Mouse (Mus musculus) embryonic facial prominence, embryonic 10.5 days (tissue): ENCODE results near the gene Madcam1. TPM values are rescaled to one million over a fixed set of nuclear protein-coding genes. Genes with fewer than 3 reads are reported as not detected.

Source experiments
- DNase-seq: peaks from one replicate; pipeline ENCODE4 v3.0.0-alpha.2; 2017; ENCODE audit warnings: low spot score
- H3K27ac ChIP-seq: fragments of 300-500 bp; sonication (generic); replicated peaks from 2 replicates; pipeline ENCODE4 v1.5.1; 2016; ENCODE audit warnings: mild to moderate bottlenecking
- H3K27me3 ChIP-seq: fragments of 300-500 bp; sonication (generic); replicated peaks from 2 replicates; pipeline ENCODE4 v1.6.1; 2016; ENCODE audit warnings: low read depth, mild to moderate bottlenecking; ENCODE audit not compliant: poor library complexity, severe bottlenecking
- H3K36me3 ChIP-seq: fragments of 300-500 bp; sonication (generic); replicated peaks from 2 replicates; pipeline ENCODE4 v1.6.1; 2016; ENCODE audit warnings: mild to moderate bottlenecking, moderate library complexity
- H3K4me1 ChIP-seq: fragments of 300-500 bp; sonication (generic); 2 replicates; pipeline ENCODE4 v1.6.1; 2016
- H3K4me3 ChIP-seq: fragments of 300-500 bp; sonication (generic); 2 replicates; pipeline ENCODE4 v1.5.1; 2016; ENCODE audit warnings: mild to moderate bottlenecking, moderate library complexity
- H3K9me3 ChIP-seq: fragments of 300-500 bp; sonication (generic); 2 replicates; pipeline ENCODE4 v1.6.1; 2016; ENCODE audit warnings: mild to moderate bottlenecking
- WGBS: fragments of 180-500 bp; shearing (Covaris S2); methylation state at CpG from one replicate; pipeline ENCODE4 v1.1.7; 2016; 5-methylcytosine and 5-hydroxymethylcytosine counted together
- polyA plus RNA-seq: library from polyadenylated mRNA; unstranded; fragments of >200 nt; fragmentation: Nextera tagmentation; extraction: Ambion mirVana; gene quantifications from 2 replicates; pipeline ENCODE4 v1.2.1, GENCODE M21; 2016

Gene Madcam1
- polyA plus RNA-seq, 1 experiment from 2014 or later, result 3.2 TPM

GRCm38 (mm10) chr10:79638486-79639204 is 25.7 kb upstream of the Madcam1 start:
- WGBS, result 2% methylated on average over 23 of the region's 23 CpGs
- H3K27me3 ChIP-seq, result peaks cover 35% of the 10 kb centered on the region

GRCm38 (mm10) chr10:79645711-79646110 is 18.6 kb upstream of the Madcam1 start, which contains the start of gene Odf3l2:
Odf3l2 (minus strand) TSS chr10:79645738.
- no peak within 1 kb of the TSS for H3K4me3 ChIP-seq
- no peak within 1 kb of the TSS for H3K27ac ChIP-seq
- no peaks in the 10 kb centered on the region for H3K4me1 ChIP-seq
- 67% methylated on average over 8 of the region's 8 CpGs for WGBS
- H3K27me3 ChIP-seq, result 0 out of 2 replicates have a peak, but pooled peaks cover under 1% of the 10 kb centered on the region
- H3K9me3 ChIP-seq, result no peaks in the 10 kb centered on the region
- no peaks in the 10 kb centered on the region for H3K36me3 ChIP-seq
- no peak for DNase-seq

More at GRCm38 (mm10) chr10:79638486-79639204, 25.7 kb upstream of the Madcam1 start:
- peak; percentile 78 for DNase-seq
- peaks cover 41% of the 10 kb centered on the region for H3K4me1 ChIP-seq
- peak overlapping the region; percentile 92 for H3K27ac ChIP-seq
- H3K9me3 ChIP-seq, result no peaks in the 10 kb centered on the region
- no peaks in the 10 kb centered on the region for H3K36me3 ChIP-seq
- H3K4me3 ChIP-seq, result peak overlapping the region; percentile 91

GRCm38 (mm10) chr10:79649070-79649751 is 15.1 kb upstream of the Madcam1 start:
- Histone ChIP-seq H3K9me3 (no peaks in the 10 kb centered on the region), H3K36me3 (no peaks in the 10 kb centered on the region), H3K4me1 (no peaks in the 10 kb centered on the region; the same call in 1 of the 2 replicates), H3K27ac (no peak overlapping the region), H3K4me3 (no peak overlapping the region), H3K27me3 (peaks cover 10% of the 10 kb centered on the region; the same call in 1 of the 2 replicates)
- 32% methylated on average over 7 of the region's 7 CpGs for WGBS
- DNase-seq, result peak; percentile 79

- 83% methylated on average over 7 of the region's 7 CpGs for WGBS
- Histone ChIP-seq H3K36me3 (no peaks in the 10 kb centered on the region), H3K4me3 (no peak overlapping the region)
These were observed 11.6 kb upstream of the Madcam1 start for GRCm38 (mm10) chr10:79652789-79653188.

GRCm38 (mm10) chr10:79654946-79655395 is 9.4 kb upstream of the Madcam1 start:
- 31% methylated on average over 1 of the region's 1 CpGs for WGBS

More at GRCm38 (mm10) chr10:79652789-79653188, 11.6 kb upstream of the Madcam1 start:
- H3K4me1 ChIP-seq, result peaks cover 11% of the 10 kb centered on the region
- DNase-seq, result no peak
- peaks cover 16% of the 10 kb centered on the region; the same call in 1 of the 2 replicates for H3K27me3 ChIP-seq
- no peaks in the 10 kb centered on the region for H3K9me3 ChIP-seq
- H3K27ac ChIP-seq, result no peak overlapping the region

GRCm38 (mm10) chr10:79658829-79659228 is 5.5 kb upstream of the Madcam1 start:
- DNase-seq, result peak; percentile 52
- Histone ChIP-seq H3K36me3 (no peaks in the 10 kb centered on the region), H3K4me3 (no peak overlapping the region), H3K9me3 (no peaks in the 10 kb centered on the region), H3K4me1 (peaks cover 16% of the 10 kb centered on the region), H3K27ac (no peak overlapping the region), H3K27me3 (peaks cover 7% of the 10 kb centered on the region; the same call in 1 of the 2 replicates)
- whole genome bisulfite sequencing, result 20% methylated on average over 4 of the region's 4 CpGs

More at GRCm38 (mm10) chr10:79654946-79655395, 9.4 kb upstream of the Madcam1 start:
- Histone ChIP-seq H3K36me3 (no peaks in the 10 kb centered on the region), H3K27me3 (peaks cover 16% of the 10 kb centered on the region; the same call in 1 of the 2 replicates), H3K4me1 (peaks cover 11% of the 10 kb centered on the region), H3K9me3 (no peaks in the 10 kb centered on the region), H3K4me3 (no peak overlapping the region), H3K27ac (no peak overlapping the region)
- DNase-seq, result peak; percentile 77

GRCm38 (mm10) chr10:79660298-79660697 is 4.1 kb upstream of the Madcam1 start:
- Histone ChIP-seq H3K27me3 (peaks cover 7% of the 10 kb centered on the region; the same call in 1 of the 2 replicates), H3K4me1 (peaks cover 14% of the 10 kb centered on the region), H3K27ac (no peak overlapping the region), H3K36me3 (no peaks in the 10 kb centered on the region), H3K4me3 (no peak overlapping the region), H3K9me3 (no peaks in the 10 kb centered on the region)
- WGBS, result 84% methylated on average over 2 of the region's 2 CpGs
- no peak for DNase-seq

GRCm38 (mm10) chr10:79661861-79662260 is 2.5 kb upstream of the Madcam1 start:
- Histone ChIP-seq H3K4me1 (peaks cover 11% of the 10 kb centered on the region), H3K27ac (0 out of 2 replicates have a peak overlapping the region, but pooled peaks have one; percentile 1), H3K27me3 (no peaks in the 10 kb centered on the region; the same call in 1 of the 2 replicates), H3K4me3 (no peak overlapping the region), H3K36me3 (no peaks in the 10 kb centered on the region), H3K9me3 (no peaks in the 10 kb centered on the region)
- DNase-seq, result no peak
- WGBS, result 50% methylated on average over 3 of the region's 3 CpGs

- peaks cover 12% of the 10 kb centered on the region for H3K4me1 ChIP-seq
- no peaks in the 10 kb centered on the region for H3K9me3 ChIP-seq
- no peak overlapping the region for H3K27ac ChIP-seq
- H3K4me3 ChIP-seq, result no peak overlapping the region
- 83% methylated on average over 8 of the region's 8 CpGs for WGBS
- H3K27me3 ChIP-seq, result no peaks in the 10 kb centered on the region; the same call in 1 of the 2 replicates
- DNase-seq, result no peak
- no peaks in the 10 kb centered on the region for H3K36me3 ChIP-seq
These were observed 692 bp downstream of the Madcam1 start for GRCm38 (mm10) chr10:79665051-79665450.

- 72% methylated on average over 9 of the region's 9 CpGs for WGBS
- H3K9me3 ChIP-seq, result no peaks in the 10 kb centered on the region
- no peak overlapping the region for H3K4me3 ChIP-seq
- peaks cover 27% of the 10 kb centered on the region for H3K4me1 ChIP-seq
- H3K27ac ChIP-seq, result no peak overlapping the region
- no peaks in the 10 kb centered on the region for H3K36me3 ChIP-seq
- H3K27me3 ChIP-seq, result no peaks in the 10 kb centered on the region; the same call in 1 of the 2 replicates
- no peak for DNase-seq
These were observed 2.1 kb downstream of the Madcam1 start for GRCm38 (mm10) chr10:79666493-79666892.

- Histone ChIP-seq H3K4me1 (peaks cover 32% of the 10 kb centered on the region), H3K36me3 (peaks cover 12% of the 10 kb centered on the region), H3K4me3 (no peak overlapping the region), H3K9me3 (no peaks in the 10 kb centered on the region), H3K27me3 (no peaks in the 10 kb centered on the region; the same call in 1 of the 2 replicates), H3K27ac (no peak overlapping the region)
- no peak for DNase-seq
- WGBS, result 79% methylated on average over 5 of the region's 5 CpGs
These were observed 3.7 kb downstream of the Madcam1 start for GRCm38 (mm10) chr10:79668076-79668475.

GRCm38 (mm10) chr10:79668771-79669575 is 4.6 kb downstream of the Madcam1 start, which contains the start of gene Tpgs1:
Tpgs1 (plus strand) TSS chr10:79669369.
- WGBS, result 0% methylated on average over 45 of the region's 45 CpGs
- peak; percentile 91 for DNase-seq

More at GRCm38 (mm10) chr10:79668771-79669575, 4.6 kb downstream of the Madcam1 start, which contains the start of gene Tpgs1:
- Histone ChIP-seq H3K36me3 (peaks cover 21% of the 10 kb centered on the region), H3K9me3 (no peaks in the 10 kb centered on the region), H3K4me3 (peak within 1 kb of the TSS; percentile 94), H3K4me1 (peaks cover 26% of the 10 kb centered on the region), H3K27ac (peak within 1 kb of the TSS; percentile 96), H3K27me3 (no peaks in the 10 kb centered on the region; the same call in 1 of the 2 replicates)
